Mouse (Mus musculus) left cerebral cortex, postnatal 36 days (tissue): ENCODE measurements around the gene Selenoi. TPM values are rescaled to one million over a fixed set of nuclear protein-coding genes. Genes with fewer than 3 reads are reported as not detected.

ENCODE experiments used
- DNase-seq, 2 experiments: peaks; one replicate each; pipeline ENCODE4 v3.0.0; 2021 to 2022; ENCODE audit warnings: low spot score in 2 of 2, mixed read lengths in 1 of 2
- intact Hi-C: fragments of 180-260 bp; cut with DNase I; formaldehyde crosslinking; loops from one replicate; pipeline ENCODE4 v1.15.1; 2025
- total RNA-seq, 2 experiments: library from RNA; stranded (reverse); gene quantifications; 2 replicates each; pipeline ENCODE4 v1.2.3; 2021

Selenoi gene
- total RNA-seq, 2 experiments from 2014 or later = 48.9 to 50.4 TPM

- DNase-seq = peak in 1 of 2 experiments; percentile 36
- intact Hi-C loops = no loop called here
These were observed 661 bp downstream of the Selenoi start for GRCm38 (mm10) chr5:30233042-30233441.

- no peak for DNase-seq
- intact Hi-C loops = no loop called here
These were observed 1.6 kb downstream of the Selenoi start for GRCm38 (mm10) chr5:30233979-30234378.

GRCm38 (mm10) chr5:30235641-30236126 lies 3.3 kb downstream of the Selenoi start:
- no peak for DNase-seq
- intact Hi-C loops = no loop called here

DNA sequence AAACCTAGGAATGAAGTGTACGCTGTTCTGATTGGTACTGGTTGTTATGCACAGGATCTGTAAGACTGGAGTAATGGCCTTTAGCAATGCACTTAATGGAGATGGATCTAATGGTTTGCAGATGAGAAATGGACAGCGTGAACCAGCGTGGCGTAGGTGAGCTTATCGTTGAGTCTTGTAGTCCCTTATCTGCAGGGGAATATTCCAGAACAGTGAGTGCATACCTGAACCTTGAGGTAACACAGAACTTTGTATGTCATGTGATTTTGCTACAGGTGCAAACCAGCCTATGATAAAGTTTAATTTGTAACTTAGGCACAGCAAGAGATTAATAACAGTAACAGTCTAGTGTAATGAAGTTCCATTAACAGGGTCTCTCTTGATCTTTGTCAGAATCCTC lies 6.2 kb downstream of the Selenoi start:
- intact Hi-C loops = no loop called here
- DNase-seq = no peak

DNA sequence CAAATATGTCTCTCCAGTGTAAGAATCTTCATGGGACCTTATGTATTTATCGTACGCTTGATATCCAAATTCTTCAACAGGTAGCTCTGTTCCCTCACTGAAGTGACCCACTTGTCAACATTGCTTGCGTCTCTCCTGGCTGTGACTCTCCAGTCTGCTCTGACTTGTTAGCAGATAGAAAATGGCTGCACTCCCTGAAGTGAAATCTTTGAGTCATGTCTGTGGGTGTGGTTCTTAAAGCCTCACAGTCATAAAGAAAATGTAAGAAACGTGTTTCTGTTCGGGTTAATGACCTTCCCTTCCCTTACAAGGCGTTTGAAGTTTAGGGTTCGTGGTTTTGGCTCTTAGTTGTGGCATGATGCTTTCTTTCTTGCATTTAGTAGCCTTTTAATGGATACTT lies 8.2 kb downstream of the Selenoi start:
- no peak for DNase-seq
- intact Hi-C loops = no loop called here

DNA sequence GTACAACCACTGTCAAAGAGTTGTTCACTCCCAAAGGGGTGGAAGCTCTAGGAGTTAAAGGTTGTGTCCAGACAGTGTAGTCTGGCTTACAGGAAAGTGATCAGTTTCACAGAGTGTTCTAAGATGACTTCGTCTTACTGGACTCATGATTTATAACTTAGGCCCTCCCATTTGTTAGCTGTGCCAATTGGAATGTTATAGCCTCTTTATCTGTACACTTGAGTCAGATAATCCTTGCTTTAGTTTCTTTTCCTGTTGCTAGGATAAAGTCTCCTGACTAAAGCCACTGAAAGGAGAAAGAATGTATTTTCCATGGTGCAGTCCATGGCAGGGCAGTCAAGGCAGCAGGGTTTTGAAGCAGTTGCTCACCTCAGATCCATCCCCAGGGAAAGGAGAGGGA lies 10.0 kb downstream of the Selenoi start:
- DNase-seq = no peak
- intact Hi-C loops = no loop called here

GRCm38 (mm10) chr5:30243741-30244140 lies 11.4 kb downstream of the Selenoi start:
- no peak for DNase-seq
- intact Hi-C loops = no loop called here

DNA sequence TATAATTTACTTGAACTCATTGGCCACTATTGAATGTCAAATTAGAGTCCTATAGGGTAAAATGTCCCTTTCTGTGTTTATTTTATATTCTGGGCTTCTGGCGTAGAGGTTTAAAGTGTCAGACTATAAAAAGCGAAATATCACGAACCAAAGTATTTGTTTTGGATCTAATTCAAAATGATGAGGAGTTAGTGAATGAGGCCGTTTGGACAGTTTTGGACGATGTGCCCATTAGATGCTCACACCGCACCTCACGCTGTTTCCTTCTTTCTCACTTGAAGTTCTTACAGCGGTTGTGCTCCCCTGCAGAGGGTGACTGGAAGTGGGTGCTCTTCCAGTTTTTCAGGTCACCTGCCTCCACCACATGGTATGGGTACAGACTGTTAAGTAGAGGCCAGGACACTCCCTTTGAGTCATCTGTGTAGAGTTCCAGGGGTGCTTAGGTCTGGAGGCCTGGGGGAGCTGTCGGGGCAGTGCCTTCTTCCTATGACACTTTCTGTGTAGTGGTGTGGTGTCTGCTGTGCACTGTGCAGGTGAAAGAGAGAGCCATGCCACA lies 13.6 kb downstream of the Selenoi start:
- DNase-seq = no peak
- intact Hi-C loops = no loop called here

- intact Hi-C loops = no loop called here
These were observed 15.3 kb downstream of the Selenoi start for GRCm38 (mm10) chr5:30247666-30248065.

GRCm38 (mm10) chr5:30255567-30256354 lies 23.4 kb downstream of the Selenoi start:
- intact Hi-C loops = no loop called here
- no peak for DNase-seq

More at GRCm38 (mm10) chr5:30247666-30248065, 15.3 kb downstream of the Selenoi start:
- DNase-seq = no peak

DNA sequence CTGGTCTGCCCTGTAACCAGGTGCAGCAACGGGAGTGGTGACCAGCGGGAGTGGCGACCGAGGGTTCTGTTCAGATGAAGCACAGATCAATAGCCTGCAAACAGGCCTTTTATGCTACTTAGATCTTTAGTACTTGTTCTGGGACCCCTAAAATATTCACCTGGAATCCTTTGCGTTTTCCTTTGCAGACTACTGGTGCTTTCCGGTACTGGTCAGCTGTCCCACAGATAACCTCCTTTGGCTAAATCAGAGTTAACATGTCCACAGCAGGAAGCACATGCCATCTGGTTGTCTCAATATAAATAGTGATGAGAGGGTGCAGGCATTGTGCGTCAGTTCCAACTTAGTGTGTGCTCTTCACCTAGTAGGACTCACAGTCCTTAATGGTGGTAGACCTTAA lies 26.4 kb downstream of the Selenoi start:
- DNase-seq = no peak
- intact Hi-C loops = no loop called here

DNA sequence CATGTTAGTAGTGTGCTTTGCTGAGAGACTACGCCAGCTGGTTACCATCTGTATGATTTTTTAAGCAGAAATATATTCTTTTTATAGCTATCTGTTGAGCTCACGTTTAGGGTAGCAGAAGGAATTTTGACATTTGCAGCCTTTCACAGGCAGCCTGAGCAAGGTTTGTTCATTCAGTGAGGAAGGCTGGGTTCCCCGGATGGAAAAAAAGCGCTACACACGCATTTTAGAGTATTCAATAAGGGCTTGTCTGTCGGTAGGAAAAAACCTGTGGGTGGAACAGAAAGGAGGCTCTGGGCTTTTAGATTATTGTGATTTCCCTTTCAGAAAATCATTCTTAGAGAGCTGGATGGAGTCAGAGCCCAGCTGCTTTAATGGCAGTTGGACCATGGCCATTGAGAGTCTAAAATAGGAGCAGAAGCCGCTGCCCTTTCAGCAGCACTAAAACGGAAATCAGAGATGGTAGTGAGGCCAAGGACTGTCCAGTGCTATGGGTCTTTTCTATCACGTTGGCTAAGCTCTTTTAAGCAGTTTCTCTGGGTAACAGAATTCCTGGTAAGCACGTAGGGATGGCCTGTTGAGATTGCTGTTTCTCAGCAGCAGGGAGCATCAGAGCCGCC lies 38.3 kb downstream of the Selenoi start:
- DNase-seq = peak; percentile 59 to 67
- intact Hi-C loops = no loop called here

DNA sequence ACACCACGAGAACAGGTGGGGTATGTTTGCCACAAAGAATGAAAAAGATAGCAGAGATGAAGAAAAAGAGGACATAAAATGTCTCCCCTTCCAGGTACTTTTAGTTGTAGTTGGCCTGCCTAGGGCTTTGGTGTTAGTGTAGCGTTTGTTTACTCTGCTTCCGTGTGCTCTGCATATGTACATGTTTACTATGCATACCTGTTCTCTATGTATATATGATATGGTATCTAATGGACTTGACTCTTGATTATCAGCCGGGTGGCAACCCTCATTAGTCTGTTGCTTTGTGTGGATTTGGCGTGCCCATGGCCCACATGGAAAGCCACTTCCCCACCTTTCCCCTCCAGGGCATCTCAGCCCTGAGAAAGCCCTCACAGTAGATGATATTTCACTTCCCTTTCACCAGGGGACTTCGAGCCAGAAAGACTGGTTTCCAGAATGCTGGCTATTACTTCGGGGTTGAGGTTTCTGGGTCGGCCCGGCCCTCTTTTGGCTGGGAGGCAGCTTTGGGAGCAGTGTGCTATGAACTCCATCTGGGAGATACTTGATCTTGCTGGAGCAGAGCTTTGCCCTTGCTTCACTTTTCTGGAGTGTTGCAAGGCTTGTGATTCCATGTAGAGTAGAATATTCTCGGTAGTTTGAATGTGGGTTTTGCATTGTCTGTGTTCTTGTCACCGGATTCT lies 39.4 kb downstream of the Selenoi start:
- DNase-seq = no peak
- intact Hi-C loops = no loop called here

DNA sequence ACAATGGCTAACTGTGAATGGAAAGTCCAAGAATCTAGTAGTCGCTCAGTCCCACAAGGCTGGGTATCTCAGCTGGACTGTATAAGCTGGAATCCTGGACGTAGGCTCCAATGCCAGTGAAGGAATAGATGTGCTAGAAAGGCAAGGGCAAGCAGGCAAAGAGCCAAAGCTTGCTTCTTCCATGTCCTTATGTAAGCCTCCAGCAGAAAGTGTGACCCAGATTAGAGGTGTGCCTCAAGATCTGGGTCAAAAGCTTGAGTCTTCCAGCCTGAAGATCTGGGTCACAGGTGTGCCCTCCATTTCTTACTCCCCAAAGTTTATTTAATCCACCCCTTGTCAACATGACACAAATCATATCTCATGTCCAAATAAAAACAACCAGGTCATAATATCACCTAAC lies 44.0 kb downstream of the Selenoi start:
- intact Hi-C loops = no loop called here
- DNase-seq = no peak

DNA sequence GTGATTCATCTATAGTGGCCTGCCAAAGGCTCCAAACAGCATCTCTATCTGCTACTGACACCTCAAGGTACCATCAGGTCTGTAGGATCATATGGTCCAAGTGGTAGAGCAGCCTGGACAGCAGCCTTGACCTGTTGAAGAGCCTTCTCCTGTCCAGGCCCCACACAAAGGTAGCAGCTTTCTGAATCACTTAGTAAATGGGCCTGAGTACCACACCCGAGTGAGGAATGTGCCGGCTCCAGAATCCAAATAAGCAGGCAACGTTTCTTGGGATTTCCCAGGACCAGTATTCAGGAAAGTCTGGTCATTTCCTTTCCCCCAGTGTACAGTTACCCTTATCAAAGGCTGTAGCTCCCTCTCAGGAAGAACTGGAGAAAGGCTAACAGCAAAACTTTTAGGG lies 46.6 kb downstream of the Selenoi start:
- DNase-seq = no peak
- intact Hi-C loops = no loop called here

- intact Hi-C loops = no loop called here
- no peak for DNase-seq
These were observed 47.1 kb downstream of the Selenoi start for GRCm38 (mm10) chr5:30279446-30279845.

DNA sequence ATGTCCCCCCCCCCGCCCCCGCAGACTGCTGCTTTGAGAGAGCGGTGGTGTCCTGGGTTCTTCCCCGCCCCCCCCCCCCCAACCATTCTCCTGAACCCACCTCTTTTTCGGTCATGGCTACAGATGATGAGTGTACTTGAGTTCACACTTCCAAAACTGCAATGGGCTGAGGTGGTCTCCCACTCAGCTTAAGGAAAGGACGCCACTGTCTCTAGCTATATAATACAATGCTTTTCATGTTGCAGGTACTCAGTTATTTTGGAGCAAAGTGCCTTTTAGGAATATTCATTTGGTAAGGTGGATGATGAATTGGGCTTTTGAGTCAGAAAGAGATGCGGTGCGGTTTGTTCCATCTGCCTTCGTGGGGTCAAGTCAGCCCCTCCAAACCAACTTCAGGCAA lies 48.5 kb downstream of the Selenoi start:
- intact Hi-C loops = no loop called here
- DNase-seq = no peak

DNA sequence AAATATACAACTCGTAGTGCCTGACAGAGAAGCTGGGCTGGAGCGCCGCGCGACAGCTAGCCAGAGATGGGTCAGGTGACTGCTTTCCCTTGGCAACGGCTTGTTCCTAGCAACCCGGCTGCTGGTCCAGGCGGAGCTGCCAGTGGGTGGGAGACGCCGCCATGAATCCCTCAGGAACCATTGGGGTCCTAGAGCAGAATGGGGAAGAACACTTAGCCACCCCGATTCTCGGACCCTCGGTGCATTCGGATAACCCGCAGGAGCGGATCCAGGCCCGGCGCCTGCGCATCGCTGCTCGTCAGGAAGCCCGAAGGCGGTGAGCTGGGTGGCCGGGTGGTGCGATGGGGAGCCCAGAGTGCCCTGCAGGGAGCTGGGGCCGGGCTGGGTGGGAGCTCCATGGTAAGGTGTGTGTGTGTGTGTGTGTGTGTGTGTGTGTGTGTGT lies 48.9 kb downstream of the Selenoi start, which contains the start of gene Drc1:
Drc1 (plus strand) TSS at position 98 of the 442 bp plus-strand sequence.
- peak; percentile 77 to 80 for DNase-seq
- intact Hi-C loops = no loop called here

DNA sequence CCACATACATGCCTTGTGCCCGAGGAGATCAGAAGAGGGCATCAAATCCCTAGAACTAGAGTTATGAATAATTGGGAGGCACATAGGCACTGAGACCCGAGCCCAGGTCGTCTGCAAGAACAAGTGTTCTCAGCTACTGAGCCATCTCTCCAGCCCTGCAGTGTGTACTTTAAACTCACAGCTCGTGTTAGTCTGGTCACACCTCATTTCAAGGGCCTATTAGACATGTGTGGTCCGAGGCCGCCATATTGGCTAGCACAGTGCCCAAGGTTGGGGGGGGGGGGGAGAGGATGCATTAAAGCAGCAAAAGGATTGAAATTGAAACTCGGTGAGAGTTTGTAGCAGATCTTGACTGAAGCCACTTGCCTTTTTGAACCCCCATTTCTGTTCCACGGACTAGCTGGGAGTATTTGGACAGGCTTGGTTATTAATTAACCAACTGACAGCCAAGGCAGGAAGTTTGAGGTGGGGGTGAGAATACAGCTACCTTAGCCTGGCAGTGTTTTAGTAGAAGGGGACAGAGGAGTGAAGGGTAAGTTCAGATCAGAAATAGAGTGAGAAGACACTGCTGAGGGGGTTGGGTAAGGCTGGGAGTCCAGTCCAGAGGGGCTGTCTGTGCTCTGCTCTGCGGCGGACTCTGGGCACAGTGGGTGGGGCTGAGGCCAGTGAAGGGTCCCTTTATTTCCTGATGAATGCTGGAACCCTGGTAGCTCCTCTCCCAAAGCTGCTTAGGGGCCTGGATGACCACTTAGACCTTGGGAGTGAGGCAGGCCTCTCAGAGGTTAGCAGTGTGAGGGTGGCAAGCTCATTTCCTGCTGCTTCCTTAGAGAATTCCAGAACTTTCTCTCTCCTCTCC lies 53.8 kb downstream of the Selenoi start:
- DNase-seq = no peak
- intact Hi-C loops = no loop called here
